Comparison of ENCODE assay signal across 8 mouse cellular contexts in genomic region chr7:126702861-126703756, GRCm38 (mm10). TPM values are rescaled to one million over a fixed set of nuclear protein-coding genes. Genes with fewer than 3 reads are reported as not detected.
DNase-seq lines count a peak whose midpoint lies in the region; ATAC-seq and TF ChIP-seq lines count a peak whose summit lies in the region.

No protein-coding gene starts in this region.

- ATAC-seq in kidney, postnatal 0 days (replicated peaks; ENCODE audit: low FRiP score, low read depth): no peak
- no peak for ATAC-seq in hindbrain, embryonic 16.5 days

- H3K36me3 ChIP-seq in kidney, postnatal 0 days (ENCODE audit: insufficient read depth, low read length): no peaks in the 10 kb centered on the region
- H3K36me3 ChIP-seq in hindbrain, embryonic 16.5 days (ENCODE audit: control insufficient read depth, insufficient read depth, low read length): peaks cover 9% of the 10 kb centered on the region; the same call in 1 of the 2 replicates

- peaks cover 9% of the 10 kb centered on the region for H3K4me1 ChIP-seq in kidney, postnatal 0 days (replicated peaks; ENCODE audit: insufficient read depth, low read length)
- H3K4me1 ChIP-seq in hindbrain, embryonic 16.5 days (ENCODE audit: control insufficient read depth, insufficient read depth, low read depth, low read length): peaks cover 35% of the 10 kb centered on the region

- WGBS in kidney, postnatal 0 days: 75% methylated on average over 12 of the region's 12 CpGs
- whole genome bisulfite sequencing in hindbrain, embryonic 16.5 days: 81% methylated on average over 12 of the region's 12 CpGs

- DNase-seq in kidney, postnatal 0 days (ENCODE audit: low spot score): no peak
- DNase-seq in kidney, postnatal 36 days: no peak
- DNase-seq in cerebellum, adult 9-11 months: peak; percentile 71
- peak; percentile 46 to 47 for DNase-seq in natural killer cell, adult 2 months (ENCODE audit: low spot score in 2 of 2)
- no peak for DNase-seq in adrenal gland, adult 2 months
- no peak for DNase-seq in urinary bladder, postnatal 14 days (ENCODE audit: low spot score)
- DNase-seq in frontal cortex, postnatal 36 days (ENCODE audit: low spot score in 2 of 2): no peak

- no peaks in the 10 kb centered on the region; the same call in 1 of the 2 replicates for H3K27me3 ChIP-seq in kidney, postnatal 0 days (ENCODE audit: insufficient read depth, low read length)
- no peaks in the 10 kb centered on the region for H3K27me3 ChIP-seq in hindbrain, embryonic 16.5 days (replicated peaks; ENCODE audit: control insufficient read depth, insufficient read depth, low read length)

- H3K9me3 ChIP-seq in kidney, postnatal 0 days (replicated peaks; ENCODE audit: low read length): no peaks in the 10 kb centered on the region
- no peaks in the 10 kb centered on the region for H3K9me3 ChIP-seq in hindbrain, embryonic 16.5 days (ENCODE audit: control insufficient read depth, low read length)

- H3K4me3 ChIP-seq in kidney, postnatal 0 days (replicated peaks; ENCODE audit: low read depth, low read length): no peak overlapping the region
- H3K4me3 ChIP-seq in hindbrain, embryonic 16.5 days (ENCODE audit: low read length): peak overlapping the region; percentile 61

- no peak overlapping the region for H3K27ac ChIP-seq in kidney, postnatal 0 days
- peak overlapping the region; percentile 81 for H3K27ac ChIP-seq in hindbrain, embryonic 16.5 days (ENCODE audit: low read depth, low read length)

- 0 out of 2 replicates have a peak overlapping the region, but pooled peaks have one; percentile 67 for H3K4me2 ChIP-seq in kidney, postnatal 0 days (ENCODE audit: low read length)
- peak overlapping the region; percentile 86 for H3K4me2 ChIP-seq in hindbrain, embryonic 16.5 days (ENCODE audit: low read length)

- H3K9ac ChIP-seq in kidney, postnatal 0 days (ENCODE audit: low read depth, low read length): no peak overlapping the region
- H3K9ac ChIP-seq in hindbrain, embryonic 16.5 days (ENCODE audit: low read depth, low read length): peak overlapping the region; percentile 77

- no peak for TF ChIP-seq CTCF in kidney, postnatal 0 days (IDR thresholded peaks at IDR 0.05; ENCODE audit: low read depth)

RNA-seq across cellular contexts. Expression of gene Coro1a, which starts 4.5 kb away (rescaled TPM):
- 13.1 and 14.6 TPM in 2 replicates for polyA plus RNA-seq in kidney, postnatal 0 days (2015; fragmentation: Nextera tagmentation; extraction: Ambion mirVana)
- 119 and 125 TPM in 2 replicates for polyA plus RNA-seq in hindbrain, embryonic 16.5 days (2015; fragmentation: Nextera tagmentation; extraction: Ambion mirVana)
- 10 to 100 TPM; 11.6 to 24.3 TPM for total RNA-seq in adrenal gland, adult 2 months (2021)
- polyA plus RNA-seq in adrenal gland, adult 2 months (2012; rRNA removed): 49.5 and 67.1 TPM in 2 replicates

RNA-seq across cellular contexts. Expression of gene Slx1b, which starts 7.5 kb away (rescaled TPM):
- polyA plus RNA-seq in kidney, postnatal 0 days (2015; fragmentation: Nextera tagmentation; extraction: Ambion mirVana): 7.1 and 9.0 TPM in 2 replicates
- 13.4 and 15.0 TPM in 2 replicates for polyA plus RNA-seq in hindbrain, embryonic 16.5 days (2015; fragmentation: Nextera tagmentation; extraction: Ambion mirVana)
- 10 to 100 TPM; 11.3 to 13.5 TPM for total RNA-seq in adrenal gland, adult 2 months (2021)
- 35.0 and 35.7 TPM in 2 replicates for polyA plus RNA-seq in adrenal gland, adult 2 months (2012; rRNA removed)

RNA-seq across cellular contexts. Expression of gene Bola2, which starts 7.9 kb away (rescaled TPM):
- polyA plus RNA-seq in kidney, postnatal 0 days (2015; fragmentation: Nextera tagmentation; extraction: Ambion mirVana): 140 and 145 TPM in 2 replicates
- 130 and 133 TPM in 2 replicates for polyA plus RNA-seq in hindbrain, embryonic 16.5 days (2015; fragmentation: Nextera tagmentation; extraction: Ambion mirVana)
- total RNA-seq in adrenal gland, adult 2 months (2021): 100 to 1,000 TPM; 101 to 104 TPM
- 44.1 and 48.7 TPM in 2 replicates for polyA plus RNA-seq in adrenal gland, adult 2 months (2012; rRNA removed)

RNA-seq across cellular contexts. Expression of gene Sult1a1, which starts 26.9 kb away (rescaled TPM):
- 13.4 and 17.3 TPM in 2 replicates for polyA plus RNA-seq in kidney, postnatal 0 days (2015; fragmentation: Nextera tagmentation; extraction: Ambion mirVana)
- 11.9 and 12.0 TPM in 2 replicates for polyA plus RNA-seq in hindbrain, embryonic 16.5 days (2015; fragmentation: Nextera tagmentation; extraction: Ambion mirVana)
- 10 to 100 TPM; 48.1 to 52.7 TPM for total RNA-seq in adrenal gland, adult 2 months (2021)
- polyA plus RNA-seq in adrenal gland, adult 2 months (2012; rRNA removed): 29.3 and 34.3 TPM in 2 replicates

RNA-seq across cellular contexts. Expression of gene Sgf29, which starts 54.0 kb away (rescaled TPM):
- polyA plus RNA-seq in kidney, postnatal 0 days (2015; fragmentation: Nextera tagmentation; extraction: Ambion mirVana): 37.8 and 38.6 TPM in 2 replicates
- polyA plus RNA-seq in hindbrain, embryonic 16.5 days (2015; fragmentation: Nextera tagmentation; extraction: Ambion mirVana): 54.9 and 56.5 TPM in 2 replicates
- 10 to 100 TPM; 39.9 to 49.7 TPM for total RNA-seq in adrenal gland, adult 2 months (2021)
- 64.5 and 74.4 TPM in 2 replicates for polyA plus RNA-seq in adrenal gland, adult 2 months (2012; rRNA removed)

Comparison
In these comparisons a context has a peak if more than half of its experiments do, and no peak if none do; other contexts are left out.
1. DNase-seq: peak in cerebellum, adult 9-11 months (single experiment) and natural killer cell, adult 2 months (2 of 2); none in kidney, postnatal 0 days (single experiment), kidney, postnatal 36 days (0 of 2), adrenal gland, adult 2 months (single experiment), urinary bladder, postnatal 14 days (single experiment) and frontal cortex, postnatal 36 days (0 of 2).